Mouse (Mus musculus) embryonic fibroblast, embryonic 13.5 days (primary cell): ENCODE results near the gene Gimap7.

Source experiments
- CTCF ChIP-seq: IDR thresholded peaks from 2 replicates; pipeline ENCODE4 v1.5.1; 2011; ENCODE audit warnings: mild to moderate bottlenecking, control low read depth, low read length, moderate library complexity, borderline replicate concordance; ENCODE audit not compliant: insufficient read depth
- POLR2A ChIP-seq: IDR thresholded peaks from 2 replicates; pipeline ENCODE4 v1.6.1; 2011; ENCODE audit warnings: low read depth, mild to moderate bottlenecking, control low read depth, low read length, moderate library complexity

DNA sequence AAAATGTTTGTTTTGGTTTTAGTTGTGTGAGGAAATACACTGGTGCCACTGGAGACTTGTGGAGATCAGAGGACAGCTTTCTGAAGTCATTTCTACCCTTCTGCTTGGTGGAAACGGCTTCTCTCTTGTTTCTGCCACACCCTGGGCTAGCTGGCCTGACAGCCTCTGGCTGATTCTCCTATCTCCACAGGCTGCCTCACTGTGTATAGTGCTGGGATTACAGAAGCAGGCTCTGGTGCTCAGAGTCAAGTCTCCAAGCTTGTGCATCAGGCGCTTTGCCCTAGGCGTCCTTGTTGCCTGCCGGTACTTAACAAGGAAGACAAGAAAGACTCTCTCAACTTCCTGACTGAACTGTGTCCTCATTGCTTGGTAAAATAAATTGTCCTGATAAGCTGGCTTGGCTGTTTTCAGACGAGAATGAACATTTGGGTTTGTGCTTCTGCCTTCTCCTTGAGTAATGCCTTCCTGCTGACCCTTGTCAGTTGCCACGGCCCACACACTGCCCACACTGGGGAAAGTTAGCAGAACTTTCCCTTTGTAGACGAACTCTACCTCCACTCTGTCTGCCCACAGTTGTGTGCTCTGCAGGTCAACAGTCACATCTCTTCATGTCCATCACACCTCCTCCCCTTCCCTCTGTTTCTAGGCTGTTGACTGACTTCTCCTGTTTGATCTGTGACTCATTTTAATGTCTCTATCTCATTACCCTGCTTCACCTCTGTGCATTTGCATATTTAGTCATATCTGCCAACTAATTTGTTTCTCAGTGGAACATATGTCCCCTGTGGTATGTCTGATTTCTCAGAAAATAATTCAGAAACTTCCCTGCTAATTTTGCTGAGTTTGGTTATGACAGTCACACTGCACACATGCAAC is 28.9 kb downstream of the Gimap7 start:
- TF ChIP-seq POLR2A (no peak), CTCF (no peak)
